Mouse (Mus musculus): ENCODE results near the gene Rps26.

DNA sequence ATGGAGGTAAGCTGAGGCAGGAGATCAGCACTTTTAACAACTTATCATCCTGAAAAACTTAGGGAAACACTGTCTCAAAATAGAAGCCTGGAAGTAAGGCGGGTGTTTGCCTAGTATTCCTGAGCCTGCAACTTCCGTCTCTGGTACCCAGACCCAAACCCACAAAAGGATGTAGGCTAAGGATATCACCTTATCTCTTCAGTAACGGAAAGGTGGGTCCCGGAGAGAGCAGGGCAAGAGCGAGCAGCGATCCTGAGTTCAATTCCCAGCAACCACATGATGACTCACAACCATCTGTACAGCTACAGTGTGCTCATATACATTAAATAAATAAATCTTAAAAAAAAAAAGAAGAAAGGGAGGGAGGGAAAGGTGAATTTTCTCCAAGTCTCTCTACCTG is 35.1 kb downstream of the Rps26 start:
- no peak for TF ChIP-seq CTCF (conservative IDR thresholded peaks at IDR 0.05; ENCODE audit: insufficient read depth, insufficient read length, low read depth, low read length)
- no peak for TF ChIP-seq POLR2A (IDR thresholded peaks at IDR 0.05; ENCODE audit: low read depth, low read length)
